Mouse (Mus musculus) small intestine, adult 2 months (tissue): ENCODE measurements around the gene Dgka. TPM values are rescaled to one million over a fixed set of nuclear protein-coding genes. Genes with fewer than 3 reads are reported as not detected.

Experiments used
- H3K27ac ChIP-seq: fragments of 200-500 bp; 2 replicates; pipeline ENCODE4 v1.5.1; 2012; ENCODE audit warnings: low read depth, low read length, control low read depth, inconsistent platforms; ENCODE audit not compliant: insufficient read depth
- H3K27me3 ChIP-seq: fragments of 200-500 bp; 2 replicates; pipeline ENCODE4 v1.6.1; 2012; ENCODE audit warnings: mild to moderate bottlenecking, moderate library complexity, low read length, inconsistent platforms; ENCODE audit not compliant: control insufficient read depth, insufficient read depth
- H3K36me3 ChIP-seq: fragments of 200-500 bp; 2 replicates; pipeline ENCODE4 v1.6.1; 2012; ENCODE audit warnings: mild to moderate bottlenecking, low read length, control low read depth, inconsistent platforms; ENCODE audit not compliant: control insufficient read depth, insufficient read depth
- H3K4me1 ChIP-seq: fragments of 200-500 bp; 2 replicates; pipeline ENCODE4 v1.6.1; 2012; ENCODE audit warnings: low read length, inconsistent platforms, mixed read lengths; ENCODE audit not compliant: control insufficient read depth, insufficient read depth, insufficient read length
- H3K4me3 ChIP-seq: fragments of 200-500 bp; 2 replicates; pipeline ENCODE4 v1.5.1; 2012; ENCODE audit warnings: low read depth, mild to moderate bottlenecking, control low read depth, inconsistent platforms, low read length, moderate library complexity
- CTCF ChIP-seq: fragments of 200-500 bp; IDR thresholded peaks from 2 replicates; pipeline ENCODE4 v1.5.1; 2012; ENCODE audit warnings: low read depth, mild to moderate bottlenecking, control low read depth, inconsistent platforms, low read length, moderate library complexity, mixed read lengths; ENCODE audit not compliant: insufficient replicate concordance, insufficient read length; ENCODE audit errors: extremely low read depth
- POLR2A ChIP-seq: fragments of 200-500 bp; IDR thresholded peaks from 2 replicates; pipeline ENCODE4 v1.6.1; 2012; ENCODE audit warnings: low read depth, mild to moderate bottlenecking, control low read depth, inconsistent platforms, low read length, moderate library complexity
- WGBS: fragments of 180-500 bp; shearing (Covaris S2); methylation state at CpG from one replicate; pipeline ENCODE4 v1.1.7; 2018; 5-methylcytosine and 5-hydroxymethylcytosine counted together
- polyA plus RNA-seq: library from polyadenylated mRNA; depleted of rRNA; stranded (reverse); fragments of >200 nt; gene quantifications from 2 replicates; pipeline ENCODE4 v1.2.3, GENCODE M21; 2012; rRNA removed

The Dgka gene
- 35.0 and 101 TPM in 2 replicates for polyA plus RNA-seq

GRCm38 (mm10) chr10:128744680-128745601 lies at the start of gene Dgka:
Gene Dgka, minus strand, starts transcription at chr10:128744855.
- H3K4me3 ChIP-seq = peak within 1 kb of the TSS; percentile 97
- peak within 1 kb of the TSS; percentile 97 for H3K27ac ChIP-seq
- H3K36me3 ChIP-seq = no peaks in the 10 kb centered on the region
- H3K4me1 ChIP-seq = peaks cover 10% of the 10 kb centered on the region
- TF ChIP-seq POLR2A = peak; percentile 49; the same call in 1 of the 2 replicates
- no peak; the same call in 1 of the 2 replicates for TF ChIP-seq CTCF
- WGBS = 13% methylated on average over 18 of the region's 18 CpGs
- H3K27me3 ChIP-seq = no peaks in the 10 kb centered on the region

- no peak overlapping the region for H3K27ac ChIP-seq
- H3K4me1 ChIP-seq = no peaks in the 10 kb centered on the region
- TF ChIP-seq POLR2A = no peak
- TF ChIP-seq CTCF = no peak
- 88% methylated on average over 5 of the region's 5 CpGs for WGBS
- H3K36me3 ChIP-seq = no peaks in the 10 kb centered on the region
- H3K4me3 ChIP-seq = no peak overlapping the region
- no peaks in the 10 kb centered on the region for H3K27me3 ChIP-seq
Measured at GRCm38 (mm10) chr10:128794391-128794790, 49.7 kb upstream of the Dgka start.

GRCm38 (mm10) chr10:128793258-128793657 lies 48.6 kb upstream of the Dgka start:
- H3K27me3 ChIP-seq = no peaks in the 10 kb centered on the region
- H3K27ac ChIP-seq = no peak overlapping the region
- TF ChIP-seq POLR2A = no peak
- no peak for TF ChIP-seq CTCF
- H3K36me3 ChIP-seq = no peaks in the 10 kb centered on the region
- no peak overlapping the region for H3K4me3 ChIP-seq
- no peaks in the 10 kb centered on the region for H3K4me1 ChIP-seq
- 94% methylated on average over 1 of the region's 1 CpGs for WGBS

- Histone ChIP-seq H3K4me3 (no peak overlapping the region), H3K36me3 (no peaks in the 10 kb centered on the region), H3K4me1 (no peaks in the 10 kb centered on the region), H3K27me3 (no peaks in the 10 kb centered on the region), H3K27ac (no peak overlapping the region)
- TF ChIP-seq CTCF (no peak), POLR2A (no peak)
Measured at GRCm38 (mm10) chr10:128792041-128792440, 47.4 kb upstream of the Dgka start.

GRCm38 (mm10) chr10:128790398-128791124 lies 45.9 kb upstream of the Dgka start, which contains the start of gene Mmp19:
Gene Mmp19, plus strand, starts transcription at chr10:128790910.
- no peaks in the 10 kb centered on the region for H3K4me1 ChIP-seq
- H3K27me3 ChIP-seq = no peaks in the 10 kb centered on the region
- TF ChIP-seq CTCF (no peak), POLR2A (no peak)
- H3K36me3 ChIP-seq = no peaks in the 10 kb centered on the region
- WGBS = 67% methylated on average over 7 of the region's 7 CpGs
- H3K27ac ChIP-seq = no peak within 1 kb of the TSS
- H3K4me3 ChIP-seq = peak within 1 kb of the TSS; percentile 43

GRCm38 (mm10) chr10:128780200-128780599 lies 35.5 kb upstream of the Dgka start:
- Histone ChIP-seq H3K4me1 (no peaks in the 10 kb centered on the region; the same call in 1 of the 2 replicates), H3K36me3 (no peaks in the 10 kb centered on the region), H3K4me3 (no peak overlapping the region), H3K27me3 (no peaks in the 10 kb centered on the region), H3K27ac (peak overlapping the region; percentile 43)
- no peak for TF ChIP-seq POLR2A
- no peak for TF ChIP-seq CTCF
- 83% methylated on average over 1 of the region's 1 CpGs for WGBS

GRCm38 (mm10) chr10:128779011-128779795 lies 34.5 kb upstream of the Dgka start:
- Histone ChIP-seq H3K36me3 (no peaks in the 10 kb centered on the region), H3K27ac (peak overlapping the region; percentile 90), H3K4me1 (no peaks in the 10 kb centered on the region; the same call in 1 of the 2 replicates), H3K4me3 (no peak overlapping the region), H3K27me3 (no peaks in the 10 kb centered on the region)
- WGBS = 24% methylated on average over 8 of the region's 8 CpGs
- TF ChIP-seq CTCF = no peak
- TF ChIP-seq POLR2A = no peak
